Mouse (Mus musculus): Measurements from ENCODE around the gene Adam11. TPM values are rescaled to one million over a fixed set of nuclear protein-coding genes. Genes with fewer than 3 reads are reported as not detected.
A peak's percentile ranks its signal among the peaks of the same experiment; 100 is the strongest.

Adam11 gene
- total RNA-seq, 1 experiment from 2014 or later: 4.7 TPM

- no peak for DNase-seq
These were observed 7.5 kb upstream of the Adam11 start for GRCm38 (mm10) chr11:102753591-102754324.

GRCm38 (mm10) chr11:102754416-102754815, 6.8 kb upstream of the Adam11 start:
- no peak for DNase-seq

- no peak for DNase-seq
These were observed 5.8 kb upstream of the Adam11 start for GRCm38 (mm10) chr11:102755391-102755790.

GRCm38 (mm10) chr11:102758977-102759376, 2.3 kb upstream of the Adam11 start:
- no peak for DNase-seq

- no peak for DNase-seq
These were observed 382 bp upstream of the Adam11 start for GRCm38 (mm10) chr11:102760805-102761308.

GRCm38 (mm10) chr11:102762248-102762647, 1.0 kb downstream of the Adam11 start:
- no peak for DNase-seq

GRCm38 (mm10) chr11:102763009-102763767, 1.9 kb downstream of the Adam11 start:
- no peak for DNase-seq

GRCm38 (mm10) chr11:102765416-102765815, 4.2 kb downstream of the Adam11 start:
- no peak for DNase-seq

GRCm38 (mm10) chr11:102767055-102767670, 5.9 kb downstream of the Adam11 start:
- DNase-seq: no peak

- DNase-seq: no peak
These were observed 7.9 kb downstream of the Adam11 start for GRCm38 (mm10) chr11:102769141-102769540.

- no peak for DNase-seq
These were observed 8.9 kb downstream of the Adam11 start for GRCm38 (mm10) chr11:102769993-102770661.

- DNase-seq: no peak
These were observed 9.6 kb downstream of the Adam11 start for GRCm38 (mm10) chr11:102770662-102771435.

- DNase-seq: no peak
These were observed 10.9 kb downstream of the Adam11 start for GRCm38 (mm10) chr11:102771916-102772714.

GRCm38 (mm10) chr11:102772771-102773700, 11.8 kb downstream of the Adam11 start:
- DNase-seq: no peak

- peak; percentile 88 for DNase-seq
These were observed 12.7 kb downstream of the Adam11 start for GRCm38 (mm10) chr11:102773713-102774611.

- peak; percentile 85 for DNase-seq
These were observed 13.4 kb downstream of the Adam11 start for GRCm38 (mm10) chr11:102774621-102775141.

- peak; percentile 88 for DNase-seq
These were observed 16.4 kb downstream of the Adam11 start for GRCm38 (mm10) chr11:102777598-102777997.

- DNase-seq: no peak
These were observed 16.9 kb downstream of the Adam11 start for GRCm38 (mm10) chr11:102778165-102778564.

Data from adrenal gland, postnatal 25 days (tissue).